Mouse (Mus musculus): ENCODE results near the gene Ccdc157. TPM values are rescaled to one million over a fixed set of nuclear protein-coding genes. Genes with fewer than 3 reads are reported as not detected.

Gene Ccdc157
- total and polyA plus RNA-seq, 2 experiments: 4.5 to 9.3 TPM

DNA sequence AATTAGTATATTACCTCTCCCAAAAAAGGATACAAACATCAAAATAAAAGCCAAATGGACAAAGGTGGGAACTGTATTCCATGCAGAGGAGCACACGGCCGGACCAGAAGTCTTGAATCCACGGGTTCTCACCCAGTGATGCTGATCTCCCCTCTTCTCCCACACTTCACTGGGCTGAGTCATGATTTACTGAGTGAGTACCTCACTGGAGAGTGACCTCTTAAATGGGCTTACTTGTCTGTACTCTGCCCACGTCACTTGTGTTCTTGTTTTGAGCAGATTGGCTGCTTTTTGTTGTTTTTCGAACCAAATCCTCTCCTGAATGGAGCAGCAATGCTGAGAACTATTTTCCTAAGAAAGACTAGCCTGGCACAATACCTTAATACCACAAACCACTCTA is 55.1 kb downstream of the Ccdc157 start:
- Histone ChIP-seq H3K27ac (replicated peaks; ENCODE audit: insufficient read depth, low read depth, low read length) (no peak overlapping the region), H3K4me3 (ENCODE audit: insufficient read depth, low read depth, low read length) (no peak overlapping the region), H3K9ac (ENCODE audit: low read depth, low read length) (no peak overlapping the region), H3K4me1 (ENCODE audit: control insufficient read depth, insufficient read depth, low read length) (peaks cover 22% of the 10 kb centered on the region), H3K79me2 (ENCODE audit: control insufficient read depth, insufficient read depth, low read length) (no peaks in the 10 kb centered on the region), H3K27me3 (ENCODE audit: control insufficient read depth, insufficient read depth, low read length) (no peaks in the 10 kb centered on the region), H3K36me3 (ENCODE audit: control insufficient read depth, insufficient read depth, low read length) (peaks cover 68% of the 10 kb centered on the region)
- TF ChIP-seq CTCF (IDR thresholded peaks at IDR 0.05; ENCODE audit: low read depth, low read length): no peak
- TF ChIP-seq POLR2A (IDR thresholded peaks at IDR 0.05; ENCODE audit: extremely low read depth, insufficient read depth, low read length): no peak
- DNase-seq (ENCODE audit: extremely low read depth, low read depth, low spot score): peak; percentile 24
- WGBS: 89% methylated on average over 5 of the region's 5 CpGs

DNA sequence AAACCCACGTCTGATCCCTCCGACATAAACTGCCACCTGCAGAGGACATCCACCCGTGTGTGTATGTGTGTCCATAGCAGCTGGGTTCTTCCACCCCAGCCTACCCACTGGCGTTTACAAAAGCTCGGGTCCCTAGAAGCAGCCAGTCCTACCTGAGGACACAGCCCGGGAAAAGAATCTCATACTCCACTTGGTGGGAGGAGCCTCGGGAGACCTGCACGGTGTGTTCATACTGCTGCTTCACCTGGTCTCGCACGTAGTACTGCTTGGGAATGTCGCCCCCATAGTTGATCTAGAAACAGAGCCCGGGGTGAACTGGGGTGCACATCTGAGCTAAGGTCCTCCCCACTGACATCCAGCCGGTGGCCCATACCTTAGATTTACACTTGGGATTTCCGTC is 56.6 kb downstream of the Ccdc157 start:
- Histone ChIP-seq H3K79me2 (ENCODE audit: control insufficient read depth, insufficient read depth, low read length) (no peaks in the 10 kb centered on the region), H3K4me1 (ENCODE audit: control insufficient read depth, insufficient read depth, low read length) (peaks cover 11% of the 10 kb centered on the region), H3K36me3 (ENCODE audit: control insufficient read depth, insufficient read depth, low read length) (peaks cover 72% of the 10 kb centered on the region), H3K9ac (ENCODE audit: low read depth, low read length) (no peak overlapping the region), H3K27ac (replicated peaks; ENCODE audit: insufficient read depth, low read depth, low read length) (no peak overlapping the region), H3K27me3 (ENCODE audit: control insufficient read depth, insufficient read depth, low read length) (no peaks in the 10 kb centered on the region), H3K4me3 (ENCODE audit: insufficient read depth, low read depth, low read length) (no peak overlapping the region)
- WGBS: 87% methylated on average over 14 of the region's 14 CpGs
- no peak for TF ChIP-seq POLR2A (IDR thresholded peaks at IDR 0.05; ENCODE audit: extremely low read depth, insufficient read depth, low read length)
- no peak for TF ChIP-seq CTCF (IDR thresholded peaks at IDR 0.05; ENCODE audit: low read depth, low read length)
- no peak for DNase-seq (ENCODE audit: extremely low read depth, low read depth, low spot score)

DNA sequence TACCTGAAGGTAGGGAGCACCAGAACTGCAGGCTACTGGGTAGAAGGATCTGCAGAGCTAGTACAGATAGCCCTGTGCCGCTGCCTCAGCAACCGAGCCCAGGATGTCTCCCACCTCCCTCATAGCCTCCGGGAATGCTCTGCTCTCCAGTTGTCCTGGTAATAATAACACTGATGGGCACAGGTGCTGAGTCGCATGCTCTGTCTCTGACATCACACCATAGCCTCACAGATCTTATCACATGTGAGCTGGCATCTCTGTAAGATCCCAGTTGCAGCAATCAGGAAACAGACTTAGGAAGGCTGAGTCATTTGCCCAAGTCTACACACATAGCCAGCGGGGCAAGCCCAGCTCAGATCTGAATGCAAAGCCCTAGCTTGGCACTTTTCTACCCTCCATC is 58.2 kb downstream of the Ccdc157 start:
- no peak overlapping the region for H3K27ac ChIP-seq (replicated peaks; ENCODE audit: insufficient read depth, low read depth, low read length)
- H3K4me3 ChIP-seq (ENCODE audit: insufficient read depth, low read depth, low read length): no peak overlapping the region
- H3K27me3 ChIP-seq (ENCODE audit: control insufficient read depth, insufficient read depth, low read length): no peaks in the 10 kb centered on the region
- H3K4me1 ChIP-seq (ENCODE audit: control insufficient read depth, insufficient read depth, low read length): 0 out of 2 replicates have a peak, but pooled peaks cover 2% of the 10 kb centered on the region
- TF ChIP-seq CTCF (IDR thresholded peaks at IDR 0.05; ENCODE audit: low read depth, low read length) (no peak), POLR2A (IDR thresholded peaks at IDR 0.05; ENCODE audit: extremely low read depth, insufficient read depth, low read length) (no peak)
- H3K9ac ChIP-seq (ENCODE audit: low read depth, low read length): no peak overlapping the region
- 82% methylated on average over 5 of the region's 5 CpGs for WGBS
- H3K36me3 ChIP-seq (ENCODE audit: control insufficient read depth, insufficient read depth, low read length): peaks cover 66% of the 10 kb centered on the region
- no peaks in the 10 kb centered on the region for H3K79me2 ChIP-seq (ENCODE audit: control insufficient read depth, insufficient read depth, low read length)
- no peak for DNase-seq (ENCODE audit: extremely low read depth, low read depth, low spot score)

DNA sequence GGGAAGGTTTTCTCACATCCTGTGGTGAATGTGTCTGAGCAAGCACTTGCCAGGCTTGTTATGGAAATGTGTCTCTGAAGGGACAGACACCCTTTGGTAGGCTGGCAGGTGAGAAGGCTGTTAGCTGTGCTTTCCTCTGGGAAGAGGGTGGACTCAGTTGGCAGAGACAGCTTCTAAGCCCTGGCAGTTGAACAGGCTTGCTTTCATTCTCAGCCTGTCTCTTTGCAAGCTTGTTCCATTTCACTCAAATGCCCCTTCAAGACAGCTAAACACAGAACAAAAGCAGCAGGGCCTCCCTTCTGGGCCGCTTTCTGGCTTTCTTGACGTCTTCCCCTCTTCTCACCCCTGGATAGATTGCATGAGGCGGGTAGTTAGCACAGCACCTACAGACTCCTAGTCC is 60.6 kb downstream of the Ccdc157 start:
- Histone ChIP-seq H3K4me1 (ENCODE audit: control insufficient read depth, insufficient read depth, low read length) (no peaks in the 10 kb centered on the region), H3K9ac (ENCODE audit: low read depth, low read length) (no peak overlapping the region), H3K27me3 (ENCODE audit: control insufficient read depth, insufficient read depth, low read length) (no peaks in the 10 kb centered on the region), H3K4me3 (ENCODE audit: insufficient read depth, low read depth, low read length) (no peak overlapping the region), H3K27ac (replicated peaks; ENCODE audit: insufficient read depth, low read depth, low read length) (no peak overlapping the region), H3K36me3 (ENCODE audit: control insufficient read depth, insufficient read depth, low read length) (peaks cover 49% of the 10 kb centered on the region), H3K79me2 (ENCODE audit: control insufficient read depth, insufficient read depth, low read length) (no peaks in the 10 kb centered on the region)
- WGBS: 84% methylated on average over 3 of the region's 3 CpGs
- no peak for DNase-seq (ENCODE audit: extremely low read depth, low read depth, low spot score)
- TF ChIP-seq POLR2A (IDR thresholded peaks at IDR 0.05; ENCODE audit: extremely low read depth, insufficient read depth, low read length) (no peak), CTCF (IDR thresholded peaks at IDR 0.05; ENCODE audit: low read depth, low read length) (no peak)

DNA sequence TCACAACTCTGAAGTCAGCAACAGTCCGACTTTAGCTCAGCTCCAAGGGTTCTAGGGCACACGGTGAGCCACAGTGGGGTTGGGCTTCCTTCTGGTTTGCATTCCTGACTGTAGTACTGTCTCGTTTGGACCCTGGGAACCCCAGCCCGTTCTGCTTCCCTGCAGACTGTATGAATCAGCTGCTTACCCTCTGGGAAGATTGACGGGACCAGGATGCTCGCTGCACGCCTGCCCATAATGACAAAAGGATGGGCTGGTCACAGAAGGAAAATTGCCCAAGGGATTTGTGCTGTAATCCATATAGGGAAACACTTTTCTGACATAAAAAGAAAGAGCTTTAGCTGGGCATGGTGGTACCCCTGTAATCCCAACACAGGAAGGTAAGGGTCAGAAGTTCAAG is 61.3 kb downstream of the Ccdc157 start:
- TF ChIP-seq CTCF (IDR thresholded peaks at IDR 0.05; ENCODE audit: low read depth, low read length) (no peak), POLR2A (IDR thresholded peaks at IDR 0.05; ENCODE audit: extremely low read depth, insufficient read depth, low read length) (no peak)
- Histone ChIP-seq H3K36me3 (ENCODE audit: control insufficient read depth, insufficient read depth, low read length) (peaks cover 48% of the 10 kb centered on the region), H3K4me1 (ENCODE audit: control insufficient read depth, insufficient read depth, low read length) (peaks cover 5% of the 10 kb centered on the region), H3K4me3 (ENCODE audit: insufficient read depth, low read depth, low read length) (no peak overlapping the region), H3K27me3 (ENCODE audit: control insufficient read depth, insufficient read depth, low read length) (no peaks in the 10 kb centered on the region), H3K27ac (replicated peaks; ENCODE audit: insufficient read depth, low read depth, low read length) (no peak overlapping the region), H3K79me2 (ENCODE audit: control insufficient read depth, insufficient read depth, low read length) (no peaks in the 10 kb centered on the region), H3K9ac (ENCODE audit: low read depth, low read length) (no peak overlapping the region)
- 69% methylated on average over 7 of the region's 7 CpGs for WGBS
- DNase-seq (ENCODE audit: extremely low read depth, low read depth, low spot score): no peak

DNA sequence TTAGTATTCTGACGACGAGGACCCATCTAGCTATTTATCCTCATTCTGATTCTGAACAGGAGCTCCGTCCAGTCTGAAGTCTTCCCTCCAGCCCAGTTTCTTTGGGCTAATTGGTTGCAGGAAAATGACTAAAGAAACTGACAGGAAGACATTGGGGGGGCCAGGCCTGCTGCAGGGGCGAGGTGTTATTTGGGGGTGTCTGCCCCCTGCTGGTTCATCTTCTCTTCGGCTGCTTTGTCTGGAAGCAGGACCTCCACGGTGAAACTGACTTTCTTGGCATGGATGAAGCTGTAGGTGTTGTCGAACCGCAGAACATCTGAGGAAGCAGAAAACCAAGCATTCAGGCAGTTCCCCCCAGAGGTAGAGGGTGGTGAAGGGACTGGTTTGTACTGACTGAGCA is 62.0 kb downstream of the Ccdc157 start:
- H3K4me3 ChIP-seq (ENCODE audit: insufficient read depth, low read depth, low read length): no peak overlapping the region
- no peak overlapping the region for H3K9ac ChIP-seq (ENCODE audit: low read depth, low read length)
- no peak overlapping the region for H3K27ac ChIP-seq (replicated peaks; ENCODE audit: insufficient read depth, low read depth, low read length)
- WGBS: 63% methylated on average over 8 of the region's 8 CpGs
- no peaks in the 10 kb centered on the region for H3K27me3 ChIP-seq (ENCODE audit: control insufficient read depth, insufficient read depth, low read length)
- peaks cover 41% of the 10 kb centered on the region for H3K36me3 ChIP-seq (ENCODE audit: control insufficient read depth, insufficient read depth, low read length)
- H3K79me2 ChIP-seq (ENCODE audit: control insufficient read depth, insufficient read depth, low read length): no peaks in the 10 kb centered on the region
- H3K4me1 ChIP-seq (ENCODE audit: control insufficient read depth, insufficient read depth, low read length): peaks cover 9% of the 10 kb centered on the region
- peak; percentile 15 for DNase-seq (ENCODE audit: extremely low read depth, low read depth, low spot score)
- TF ChIP-seq CTCF (IDR thresholded peaks at IDR 0.05; ENCODE audit: low read depth, low read length): peak; percentile 35
- TF ChIP-seq POLR2A (IDR thresholded peaks at IDR 0.05; ENCODE audit: extremely low read depth, insufficient read depth, low read length): no peak

All from liver, adult 2 months (tissue).